Mouse (Mus musculus) kidney, embryonic 14.5 days (tissue): ENCODE results near the gene Gm853. TPM values are rescaled to one million over a fixed set of nuclear protein-coding genes. Genes with fewer than 3 reads are reported as not detected.
A peak's percentile ranks its signal among the peaks of the same experiment; 100 is the strongest.

ENCODE experiments used
- ATAC-seq: fragments of 200-750 bp; cut with Nextera tagmentation; 2 replicates; pipeline ENCODE4 v1.8.0; 2017; ENCODE audit warnings: moderate number of reproducible peaks, mild to moderate bottlenecking, moderate TSS enrichment, moderate library complexity; ENCODE audit not compliant: low FRiP score, low TSS enrichment
- H3K27ac ChIP-seq: fragments of 300-500 bp; sonication (generic); 2 replicates; pipeline ENCODE4 v1.5.1; 2014; ENCODE audit warnings: low read depth, mild to moderate bottlenecking, low read length, moderate library complexity, mixed read lengths
- H3K27me3 ChIP-seq: fragments of 300-500 bp; sonication (generic); 2 replicates; pipeline ENCODE4 v1.6.1; 2014; ENCODE audit warnings: mild to moderate bottlenecking, low read length; ENCODE audit not compliant: control insufficient read depth, insufficient read depth
- H3K36me3 ChIP-seq: fragments of 300-500 bp; sonication (generic); 2 replicates; pipeline ENCODE4 v1.6.1; 2014; ENCODE audit warnings: low read length, mixed read lengths; ENCODE audit not compliant: control insufficient read depth, insufficient read depth
- H3K4me1 ChIP-seq: fragments of 300-500 bp; sonication (generic); 2 replicates; pipeline ENCODE4 v1.6.1; 2014; ENCODE audit warnings: low read length, mixed read lengths; ENCODE audit not compliant: control insufficient read depth, insufficient read depth
- H3K4me2 ChIP-seq: fragments of 300-500 bp; sonication (generic); replicated peaks from 2 replicates; pipeline ENCODE4 v1.6.1; 2014; ENCODE audit warnings: low read depth, mild to moderate bottlenecking, low read length
- H3K4me3 ChIP-seq: fragments of 300-500 bp; sonication (generic); 2 replicates; pipeline ENCODE4 v1.5.1; 2014; ENCODE audit warnings: mild to moderate bottlenecking, low read length
- H3K9ac ChIP-seq: fragments of 300-500 bp; sonication (generic); 2 replicates; pipeline ENCODE4 v1.6.1; 2014; ENCODE audit warnings: low read depth, mild to moderate bottlenecking, low read length, moderate library complexity
- H3K9me3 ChIP-seq: fragments of 300-500 bp; sonication (generic); 2 replicates; pipeline ENCODE4 v1.6.1; 2016; ENCODE audit warnings: low read length; ENCODE audit not compliant: control insufficient read depth
- WGBS: fragments of 180-500 bp; shearing (Covaris S2); extraction: QIAGEN DNeasy Blood & Tissue Kit; methylation state at CpG from one replicate; pipeline ENCODE4 v1.1.7; 2014; 5-methylcytosine and 5-hydroxymethylcytosine counted together
- polyA plus RNA-seq: library from polyadenylated mRNA; unstranded; fragments of >200 nt; fragmentation: Nextera tagmentation; extraction: Ambion mirVana; gene quantifications from 2 replicates; pipeline ENCODE4 v1.2.1, GENCODE M21; 2014

The Gm853 gene
- polyA plus RNA-seq, 1 experiment from 2014 or later: not detected

DNA sequence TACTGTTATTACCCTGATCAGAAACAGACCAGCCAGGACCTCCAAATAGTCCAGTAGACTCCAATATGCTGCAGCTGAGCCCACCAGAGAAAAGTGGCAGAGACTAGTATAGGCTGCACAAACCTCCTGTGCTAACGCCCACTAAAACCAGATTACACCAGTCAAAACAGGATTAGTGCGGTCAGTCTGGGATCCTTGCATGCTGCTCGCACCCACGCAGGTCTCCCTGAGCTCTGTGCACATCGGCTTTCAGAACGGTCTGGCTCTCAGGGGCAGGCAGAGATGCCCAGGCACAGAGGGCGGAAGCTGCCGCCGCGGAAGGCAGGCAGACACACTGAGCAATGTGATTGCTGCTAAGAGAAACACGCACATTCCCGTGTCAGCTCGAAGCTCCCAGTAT is 39.2 kb downstream of the Gm853 start:
- no peaks in the 10 kb centered on the region for H3K27me3 ChIP-seq
- H3K27ac ChIP-seq: no peak overlapping the region
- peak; percentile 16; the same call in 1 of the 2 replicates for ATAC-seq
- WGBS: 84% methylated on average over 13 of the region's 13 CpGs
- H3K4me2 ChIP-seq: no peak overlapping the region
- H3K4me1 ChIP-seq: no peaks in the 10 kb centered on the region
- H3K9ac ChIP-seq: no peak overlapping the region
- H3K36me3 ChIP-seq: no peaks in the 10 kb centered on the region
- H3K4me3 ChIP-seq: no peak overlapping the region
- H3K9me3 ChIP-seq: no peaks in the 10 kb centered on the region

DNA sequence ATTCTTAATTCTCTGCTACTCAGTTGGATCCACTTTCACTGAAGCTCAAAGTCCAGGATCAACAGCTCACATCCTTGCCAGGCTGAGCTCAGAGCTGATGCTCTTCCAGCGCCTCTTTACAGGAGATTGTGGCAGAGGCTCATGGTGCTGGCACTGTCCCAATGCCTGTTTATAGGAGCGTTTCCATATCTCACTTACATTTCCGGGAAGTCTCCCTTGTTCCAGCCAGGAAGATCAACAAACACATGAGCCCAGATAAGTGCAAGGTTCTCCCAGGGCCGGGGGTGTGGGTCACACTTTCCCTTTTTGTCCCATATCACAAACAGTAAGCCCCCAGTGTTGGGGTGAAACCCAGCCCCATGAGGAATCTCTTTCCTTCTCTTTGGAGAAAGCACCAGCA is 40.3 kb downstream of the Gm853 start:
- peaks cover 9% of the 10 kb centered on the region; the same call in 1 of the 2 replicates for H3K4me1 ChIP-seq
- H3K9me3 ChIP-seq: no peaks in the 10 kb centered on the region
- ATAC-seq: no peak
- no peaks in the 10 kb centered on the region for H3K36me3 ChIP-seq
- H3K27me3 ChIP-seq: no peaks in the 10 kb centered on the region
- no peak overlapping the region for H3K9ac ChIP-seq
- H3K4me2 ChIP-seq: no peak overlapping the region
- WGBS: 63% methylated on average over 4 of the region's 4 CpGs
- H3K4me3 ChIP-seq: no peak overlapping the region
- H3K27ac ChIP-seq: no peak overlapping the region

DNA sequence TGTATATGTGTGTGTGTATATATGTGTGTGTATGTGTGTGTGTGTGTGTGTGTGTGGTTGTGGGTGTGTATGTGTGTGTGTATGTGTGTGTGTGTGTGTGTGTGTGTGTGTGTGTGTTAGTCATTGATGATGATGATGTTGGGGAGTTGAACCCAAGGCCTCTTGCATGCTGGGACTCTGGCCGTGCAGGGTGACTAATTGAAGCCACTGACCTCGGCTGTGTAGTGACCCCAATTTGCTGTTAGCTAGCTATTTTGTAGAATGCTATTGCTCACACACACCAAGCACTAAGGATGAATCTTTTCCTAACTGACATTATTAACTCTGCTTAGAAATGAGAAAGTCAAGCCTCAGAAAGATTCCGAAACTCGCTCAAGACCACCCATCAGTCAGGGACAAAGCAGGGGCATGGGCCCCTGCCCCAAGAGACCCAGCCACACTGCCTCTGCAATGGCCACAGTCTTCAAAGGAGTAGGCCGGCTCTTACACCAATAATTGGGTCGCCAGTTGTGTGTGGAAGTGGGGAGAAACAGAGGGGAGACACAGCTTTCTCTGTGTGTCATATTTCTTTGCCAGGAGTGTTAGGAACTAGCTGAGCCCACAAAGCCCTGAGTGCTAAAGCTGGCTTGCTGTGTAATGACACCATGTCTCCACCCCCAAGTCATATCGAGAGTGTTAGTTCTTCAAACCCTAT is 41.1 kb downstream of the Gm853 start:
- Histone ChIP-seq H3K27ac (no peak overlapping the region), H3K9ac (no peak overlapping the region), H3K36me3 (no peaks in the 10 kb centered on the region), H3K4me1 (peaks cover 11% of the 10 kb centered on the region; the same call in 1 of the 2 replicates), H3K27me3 (no peaks in the 10 kb centered on the region), H3K4me2 (no peak overlapping the region), H3K9me3 (no peaks in the 10 kb centered on the region), H3K4me3 (no peak overlapping the region)
- no peak for ATAC-seq
- WGBS: 55% methylated on average over 7 of the region's 7 CpGs

DNA sequence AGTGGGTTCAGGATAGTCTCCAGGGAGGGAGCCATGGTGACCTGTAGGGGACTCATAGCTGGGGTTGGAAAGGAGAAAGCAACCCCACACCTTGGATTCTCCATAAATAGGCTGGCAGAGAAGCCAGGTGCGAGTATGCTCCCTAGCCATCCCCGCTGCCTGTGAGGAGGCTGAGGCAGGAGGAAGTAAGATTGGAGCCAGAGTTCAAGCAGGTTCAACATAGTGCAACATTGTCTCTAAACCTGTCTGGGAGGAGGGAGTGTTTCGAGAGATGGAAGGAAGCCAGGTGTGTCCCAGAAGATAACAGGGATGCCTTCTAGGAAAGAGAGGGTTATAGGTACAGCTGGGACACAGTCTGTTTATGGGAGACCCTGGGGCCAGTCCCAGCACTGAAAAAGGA is 42.3 kb downstream of the Gm853 start:
- Histone ChIP-seq H3K27ac (no peak overlapping the region), H3K4me1 (peaks cover 19% of the 10 kb centered on the region), H3K9ac (no peak overlapping the region), H3K36me3 (no peaks in the 10 kb centered on the region), H3K9me3 (no peaks in the 10 kb centered on the region), H3K4me3 (no peak overlapping the region), H3K4me2 (no peak overlapping the region), H3K27me3 (peaks cover 3% of the 10 kb centered on the region; the same call in 1 of the 2 replicates)
- no peak for ATAC-seq
- WGBS: 81% methylated on average over 3 of the region's 3 CpGs

DNA sequence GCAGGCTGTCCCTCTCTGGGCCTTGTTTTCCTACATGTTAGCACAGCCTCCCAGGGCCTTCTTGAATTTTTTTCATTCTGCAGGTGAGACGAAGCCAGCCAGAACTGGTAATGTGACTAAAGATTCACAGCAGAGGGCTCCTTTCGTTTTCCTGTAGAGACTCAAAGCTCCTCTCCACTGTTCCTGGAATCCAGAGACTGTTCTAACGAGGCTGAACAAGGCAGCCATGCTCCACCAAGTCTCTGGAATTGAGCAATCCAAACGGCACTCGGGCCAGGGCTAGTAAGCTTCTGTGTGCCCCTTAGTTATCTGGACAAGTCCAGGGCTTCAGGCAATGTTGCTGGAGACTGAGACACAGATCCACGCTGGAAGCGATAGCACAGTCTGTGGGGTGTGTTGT is 44.7 kb downstream of the Gm853 start:
- Histone ChIP-seq H3K27ac (peak overlapping the region; percentile 19; the same call in 1 of the 2 replicates), H3K9ac (no peak overlapping the region), H3K4me3 (no peak overlapping the region), H3K27me3 (peaks cover 12% of the 10 kb centered on the region), H3K4me1 (peaks cover 34% of the 10 kb centered on the region), H3K36me3 (no peaks in the 10 kb centered on the region), H3K9me3 (no peaks in the 10 kb centered on the region), H3K4me2 (no peak overlapping the region)
- no peak for ATAC-seq
- 59% methylated on average over 7 of the region's 7 CpGs for WGBS

- H3K27ac ChIP-seq: peak overlapping the region; percentile 19; the same call in 1 of the 2 replicates
- WGBS: 72% methylated on average over 4 of the region's 4 CpGs
- no peaks in the 10 kb centered on the region for H3K9me3 ChIP-seq
- H3K36me3 ChIP-seq: no peaks in the 10 kb centered on the region
- ATAC-seq: no peak
- peaks cover 39% of the 10 kb centered on the region for H3K4me1 ChIP-seq
- no peak overlapping the region for H3K9ac ChIP-seq
- H3K27me3 ChIP-seq: peaks cover 12% of the 10 kb centered on the region
- H3K4me2 ChIP-seq: no peak overlapping the region
- no peak overlapping the region for H3K4me3 ChIP-seq
Measured at GRCm38 (mm10) chr4:130177087-130177486, 45.1 kb downstream of the Gm853 start.

DNA sequence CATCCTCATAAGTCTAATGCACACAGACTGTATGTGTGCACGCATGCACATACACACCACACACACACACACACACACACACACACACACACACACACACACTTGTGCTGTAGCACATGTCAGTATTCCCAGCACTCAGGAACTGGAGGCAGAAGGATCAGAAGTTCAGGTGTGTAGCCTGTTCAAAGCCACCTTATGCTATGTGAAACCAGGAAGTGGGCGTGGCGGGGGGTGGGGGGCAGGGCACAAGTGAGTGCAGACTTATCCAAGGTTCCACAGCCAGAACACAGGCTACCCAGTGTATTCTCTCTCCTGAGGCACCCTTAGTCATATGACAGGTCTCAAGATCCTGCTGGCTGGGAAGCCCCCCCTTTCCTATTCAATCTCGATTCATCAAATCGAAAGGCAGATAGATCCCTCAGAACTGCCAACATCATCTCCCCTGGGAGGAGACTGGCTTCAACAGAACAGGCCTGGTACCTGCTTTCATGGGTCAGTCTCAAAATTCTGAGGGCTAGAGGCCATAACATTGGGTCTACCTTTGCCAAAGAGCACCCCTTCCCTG is 46.0 kb downstream of the Gm853 start:
- Histone ChIP-seq H3K27ac (no peak overlapping the region), H3K27me3 (peaks cover 12% of the 10 kb centered on the region), H3K4me3 (no peak overlapping the region), H3K4me2 (no peak overlapping the region), H3K9ac (no peak overlapping the region), H3K9me3 (no peaks in the 10 kb centered on the region), H3K36me3 (no peaks in the 10 kb centered on the region), H3K4me1 (peaks cover 44% of the 10 kb centered on the region)
- WGBS: 81% methylated on average over 5 of the region's 5 CpGs
- no peak for ATAC-seq

GRCm38 (mm10) chr4:130175072-130175711 is 47.0 kb downstream of the Gm853 start, which contains the start of gene Tinagl1:
Gene Tinagl1, minus strand, starts transcription at chr4:130175122.
- no peaks in the 10 kb centered on the region for H3K9me3 ChIP-seq
- H3K27me3 ChIP-seq: peaks cover 12% of the 10 kb centered on the region
- ATAC-seq: 0 out of 2 replicates have a peak, but pooled peaks have one; percentile 17
- H3K36me3 ChIP-seq: no peaks in the 10 kb centered on the region
- H3K4me1 ChIP-seq: peaks cover 44% of the 10 kb centered on the region
- H3K27ac ChIP-seq: peak within 1 kb of the TSS; percentile 59; the same call in 1 of the 2 replicates
- H3K9ac ChIP-seq: peak within 1 kb of the TSS; percentile 28; the same call in 1 of the 2 replicates
- 1% methylated on average over 14 of the region's 14 CpGs for WGBS
- peak within 1 kb of the TSS; percentile 31 for H3K4me3 ChIP-seq
- peak within 1 kb of the TSS; percentile 51 for H3K4me2 ChIP-seq
